Mouse (Mus musculus) heart, embryonic 13.5 days (tissue): ENCODE measurements around the gene Zfp740. TPM values are rescaled to one million over a fixed set of nuclear protein-coding genes. Genes with fewer than 3 reads are reported as not detected.

Source experiments
- polyA plus RNA-seq: library from polyadenylated mRNA; unstranded; fragments of >200 nt; fragmentation: Nextera tagmentation; extraction: Ambion mirVana; gene quantifications from 2 replicates; pipeline ENCODE4 v1.2.1, GENCODE M21; 2015

Zfp740 gene
- polyA plus RNA-seq, 1 experiment from 2014 or later: 30.3 TPM

Other genes with a start within 250 kb of the Zfp740 start
- not detected in 2 replicates for gene Krt78, start 249.0 kb upstream of the Zfp740 start, polyA plus RNA-seq
- 21.7 and 24.9 TPM in 2 replicates for gene Krt8, start 198.8 kb upstream of the Zfp740 start, polyA plus RNA-seq
- gene Krt18, start 175.1 kb upstream of the Zfp740 start, polyA plus RNA-seq: 34.6 and 36.0 TPM in 2 replicates
- gene Eif4b, start 129.5 kb upstream of the Zfp740 start, polyA plus RNA-seq: 65.7 and 72.3 TPM in 2 replicates
- gene Tns2, start 102.8 kb upstream of the Zfp740 start, polyA plus RNA-seq: 26.3 and 32.5 TPM in 2 replicates
- gene Spryd3, start 67.0 kb upstream of the Zfp740 start, polyA plus RNA-seq: 19.5 and 20.0 TPM in 2 replicates
- 3.5 and 3.7 TPM in 2 replicates for gene Igfbp6, start 58.9 kb upstream of the Zfp740 start, polyA plus RNA-seq
- 0.53 and 1.5 TPM in 2 replicates for gene Soat2, start 52.7 kb upstream of the Zfp740 start, polyA plus RNA-seq
- 33.4 and 41.6 TPM in 2 replicates for gene Csad, start 1.5 kb downstream of the Zfp740 start, polyA plus RNA-seq
- gene Itgb7, start 28.7 kb downstream of the Zfp740 start, polyA plus RNA-seq: 0.46 and 0.78 TPM in 2 replicates
- 9.0 and 9.1 TPM in 2 replicates for gene Rarg, start 54.3 kb downstream of the Zfp740 start, polyA plus RNA-seq
- gene Gm9918, start 67.3 kb downstream of the Zfp740 start, polyA plus RNA-seq: not detected in 2 replicates
- 46.1 and 46.7 TPM in 2 replicates for gene Mfsd5, start 76.2 kb downstream of the Zfp740 start, polyA plus RNA-seq
- 18.9 and 19.3 TPM in 2 replicates for gene Espl1, start 93.0 kb downstream of the Zfp740 start, polyA plus RNA-seq
- 310 and 347 TPM in 2 replicates for gene Pfdn5, start 122.9 kb downstream of the Zfp740 start, polyA plus RNA-seq
- gene Myg1, start 128.5 kb downstream of the Zfp740 start, polyA plus RNA-seq: 60.0 and 65.0 TPM in 2 replicates
- 54.0 and 58.1 TPM in 2 replicates for gene Aaas, start 147.5 kb downstream of the Zfp740 start, polyA plus RNA-seq
- 0.16 and 0.19 TPM in 2 replicates for gene Sp7, start 163.9 kb downstream of the Zfp740 start, polyA plus RNA-seq
- gene Sp1, start 202.9 kb downstream of the Zfp740 start, polyA plus RNA-seq: 4.3 and 4.6 TPM in 2 replicates
- gene Amhr2, start 242.1 kb downstream of the Zfp740 start, polyA plus RNA-seq: 0.82 and 1.4 TPM in 2 replicates